Mouse (Mus musculus): Measurements from ENCODE around the gene Ap3d1. TPM values are rescaled to one million over a fixed set of nuclear protein-coding genes. Genes with fewer than 3 reads are reported as not detected.

Gene Ap3d1
- polyA plus RNA-seq, 1 experiment from 2014 or later, result 80.6 TPM

Other genes starting within 250 kb of the Ap3d1 start
- not detected in 2 replicates for gene Onecut3, start 247.4 kb downstream of the Ap3d1 start, polyA plus RNA-seq (2014; fragmentation: Nextera tagmentation; extraction: Ambion mirVana)
- gene Atp8b3, start 203.1 kb downstream of the Ap3d1 start, polyA plus RNA-seq (2014; fragmentation: Nextera tagmentation; extraction: Ambion mirVana), result 0.22 and 0.24 TPM in 2 replicates
- gene Rexo1, start 180.7 kb downstream of the Ap3d1 start, polyA plus RNA-seq (2014; fragmentation: Nextera tagmentation; extraction: Ambion mirVana), result 25.8 and 31.3 TPM in 2 replicates
- gene Klf16, start 164.9 kb downstream of the Ap3d1 start, polyA plus RNA-seq (2014; fragmentation: Nextera tagmentation; extraction: Ambion mirVana), result 10.1 and 10.2 TPM in 2 replicates
- gene Abhd17a, start 151.9 kb downstream of the Ap3d1 start, polyA plus RNA-seq (2014; fragmentation: Nextera tagmentation; extraction: Ambion mirVana), result 125 and 130 TPM in 2 replicates
- 88.5 and 103 TPM in 2 replicates for gene Scamp4, start 139.4 kb downstream of the Ap3d1 start, polyA plus RNA-seq (2014; fragmentation: Nextera tagmentation; extraction: Ambion mirVana)
- gene Adat3, start 139.4 kb downstream of the Ap3d1 start, polyA plus RNA-seq (2014; fragmentation: Nextera tagmentation; extraction: Ambion mirVana), result 8.0 and 8.8 TPM in 2 replicates
- 1.9 and 2.5 TPM in 2 replicates for gene Gm49322, start 136.2 kb downstream of the Ap3d1 start, polyA plus RNA-seq (2014; fragmentation: Nextera tagmentation; extraction: Ambion mirVana)
- 127 and 134 TPM in 2 replicates for gene Csnk1g2, start 119.4 kb downstream of the Ap3d1 start, polyA plus RNA-seq (2014; fragmentation: Nextera tagmentation; extraction: Ambion mirVana)
- gene Btbd2, start 85.2 kb downstream of the Ap3d1 start, polyA plus RNA-seq (2014; fragmentation: Nextera tagmentation; extraction: Ambion mirVana), result 63.4 and 80.2 TPM in 2 replicates
- 68.1 and 99.2 TPM in 2 replicates for gene Mknk2, start 64.2 kb downstream of the Ap3d1 start, polyA plus RNA-seq (2014; fragmentation: Nextera tagmentation; extraction: Ambion mirVana)
- gene Mob3a, start 40.3 kb downstream of the Ap3d1 start, polyA plus RNA-seq (2014; fragmentation: Nextera tagmentation; extraction: Ambion mirVana), result 23.3 and 34.4 TPM in 2 replicates
- 8.5 and 14.6 TPM in 2 replicates for gene Izumo4, start 40.1 kb downstream of the Ap3d1 start, polyA plus RNA-seq (2014; fragmentation: Nextera tagmentation; extraction: Ambion mirVana)
- 21.9 and 29.2 TPM in 2 replicates for gene Dot1l, start 12.9 kb upstream of the Ap3d1 start, polyA plus RNA-seq (2014; fragmentation: Nextera tagmentation; extraction: Ambion mirVana)
- gene Sf3a2, start 55.9 kb upstream of the Ap3d1 start, polyA plus RNA-seq (2014; fragmentation: Nextera tagmentation; extraction: Ambion mirVana), result 101 and 102 TPM in 2 replicates
- gene Plekhj1, start 56.4 kb upstream of the Ap3d1 start, polyA plus RNA-seq (2014; fragmentation: Nextera tagmentation; extraction: Ambion mirVana), result 121 and 126 TPM in 2 replicates
- gene Amh, start 63.0 kb upstream of the Ap3d1 start, polyA plus RNA-seq (2014; fragmentation: Nextera tagmentation; extraction: Ambion mirVana), result not detected in 2 replicates
- gene Jsrp1, start 71.2 kb upstream of the Ap3d1 start, polyA plus RNA-seq (2014; fragmentation: Nextera tagmentation; extraction: Ambion mirVana), result 4.4 and 5.2 TPM in 2 replicates
- gene Oaz1, start 84.4 kb upstream of the Ap3d1 start, polyA plus RNA-seq (2014; fragmentation: Nextera tagmentation; extraction: Ambion mirVana), result 1,867 and 1,944 TPM in 2 replicates
- 0.17 and 0.97 TPM in 2 replicates for gene Lingo3, start 101.8 kb upstream of the Ap3d1 start, polyA plus RNA-seq (2014; fragmentation: Nextera tagmentation; extraction: Ambion mirVana)
- gene Lsm7, start 112.9 kb upstream of the Ap3d1 start, polyA plus RNA-seq (2014; fragmentation: Nextera tagmentation; extraction: Ambion mirVana), result 365 and 431 TPM in 2 replicates
- 27.2 and 35.1 TPM in 2 replicates for gene Sppl2b, start 113.0 kb upstream of the Ap3d1 start, polyA plus RNA-seq (2014; fragmentation: Nextera tagmentation; extraction: Ambion mirVana)
- gene Tmprss9, start 129.6 kb upstream of the Ap3d1 start, polyA plus RNA-seq (2014; fragmentation: Nextera tagmentation; extraction: Ambion mirVana), result 0.08 and 0.10 TPM in 2 replicates
- gene Timm13, start 158.7 kb upstream of the Ap3d1 start, polyA plus RNA-seq (2014; fragmentation: Nextera tagmentation; extraction: Ambion mirVana), result 391 and 501 TPM in 2 replicates
- gene Lmnb2, start 176.0 kb upstream of the Ap3d1 start, polyA plus RNA-seq (2014; fragmentation: Nextera tagmentation; extraction: Ambion mirVana), result 16.0 and 17.1 TPM in 2 replicates
- gene Gadd45b, start 187.8 kb upstream of the Ap3d1 start, polyA plus RNA-seq (2014; fragmentation: Nextera tagmentation; extraction: Ambion mirVana), result 16.1 and 16.3 TPM in 2 replicates